Mouse (Mus musculus) lung, embryonic 16.5 days (tissue): ENCODE measurements at regions not wholly inside any gene's neighbourhood (a gene's known extent, or its start where the extent isn't known, plus 50 kb on each side); places are given as distances from the start of the nearest gene placed in this dataset.

Experiments
- ATAC-seq: fragments of 200-750 bp; cut with Nextera tagmentation; 2 replicates; pipeline ENCODE4 v1.8.0; 2017; ENCODE audit warnings: low read depth, mild to moderate bottlenecking, moderate library complexity
- H3K27ac ChIP-seq: fragments of 300-500 bp; sonication (generic); 2 replicates; pipeline ENCODE4 v1.5.1; 2014; ENCODE audit warnings: mild to moderate bottlenecking, control low read depth, low read length
- H3K27me3 ChIP-seq: fragments of 300-500 bp; sonication (generic); 2 replicates; pipeline ENCODE4 v1.6.1; 2014; ENCODE audit warnings: low read depth, low read length, mixed read lengths; ENCODE audit not compliant: control insufficient read depth, insufficient read depth
- H3K36me3 ChIP-seq: fragments of 300-500 bp; sonication (generic); 2 replicates; pipeline ENCODE4 v1.6.1; 2014; ENCODE audit warnings: low read length; ENCODE audit not compliant: control insufficient read depth, insufficient read depth
- H3K4me1 ChIP-seq: fragments of 300-500 bp; sonication (generic); replicated peaks from 2 replicates; pipeline ENCODE4 v1.6.1; 2014; ENCODE audit warnings: low read length, mixed read lengths; ENCODE audit not compliant: control insufficient read depth, insufficient read depth
- H3K4me2 ChIP-seq: fragments of 300-500 bp; sonication (generic); 2 replicates; pipeline ENCODE4 v1.6.1; 2014; ENCODE audit warnings: low read depth, low read length, control low read depth
- H3K4me3 ChIP-seq: fragments of 300-500 bp; sonication (generic); 2 replicates; pipeline ENCODE4 v1.5.1; 2014; ENCODE audit warnings: mild to moderate bottlenecking, low read length, control low read depth
- H3K9ac ChIP-seq: fragments of 300-500 bp; sonication (generic); 2 replicates; pipeline ENCODE4 v1.6.1; 2014; ENCODE audit warnings: low read length, control low read depth
- H3K9me3 ChIP-seq: fragments of 300-500 bp; sonication (generic); 2 replicates; pipeline ENCODE4 v1.6.1; 2016; ENCODE audit warnings: low read length; ENCODE audit not compliant: control insufficient read depth
- WGBS: fragments of 180-500 bp; shearing (Covaris S2); extraction: QIAGEN DNeasy Blood & Tissue Kit; methylation state at CpG from one replicate; pipeline ENCODE4 v1.1.7; 2014; 5-methylcytosine and 5-hydroxymethylcytosine counted together

DNA sequence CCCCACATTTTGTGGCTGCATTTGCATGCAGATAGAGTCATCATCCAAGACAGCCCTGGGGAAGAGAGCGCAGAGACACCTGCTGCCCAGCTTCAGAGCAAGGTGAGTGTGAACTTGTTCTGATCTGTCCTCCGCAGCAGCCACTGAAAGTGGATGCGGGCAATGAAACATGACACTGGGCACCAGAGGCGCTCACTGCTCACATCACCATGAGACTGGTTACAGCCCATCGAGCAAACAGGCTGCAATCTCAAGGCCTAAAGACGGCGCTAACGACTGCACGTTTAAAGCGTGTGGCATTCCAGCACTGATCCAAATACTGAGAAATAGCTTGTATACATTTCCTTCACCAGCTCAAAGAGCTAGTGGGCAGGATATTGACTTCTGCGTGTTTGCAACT lies 65.8 kb downstream of the Barhl2 start:
- no peaks in the 10 kb centered on the region for H3K9me3 ChIP-seq
- no peak overlapping the region for H3K9ac ChIP-seq
- no peaks in the 10 kb centered on the region for H3K36me3 ChIP-seq
- no peak for ATAC-seq
- no peaks in the 10 kb centered on the region for H3K4me1 ChIP-seq
- no peaks in the 10 kb centered on the region for H3K27me3 ChIP-seq
- 68% methylated on average over 11 of the region's 11 CpGs for WGBS
- no peak overlapping the region for H3K4me3 ChIP-seq
- H3K27ac ChIP-seq, result no peak overlapping the region
- H3K4me2 ChIP-seq, result no peak overlapping the region

DNA sequence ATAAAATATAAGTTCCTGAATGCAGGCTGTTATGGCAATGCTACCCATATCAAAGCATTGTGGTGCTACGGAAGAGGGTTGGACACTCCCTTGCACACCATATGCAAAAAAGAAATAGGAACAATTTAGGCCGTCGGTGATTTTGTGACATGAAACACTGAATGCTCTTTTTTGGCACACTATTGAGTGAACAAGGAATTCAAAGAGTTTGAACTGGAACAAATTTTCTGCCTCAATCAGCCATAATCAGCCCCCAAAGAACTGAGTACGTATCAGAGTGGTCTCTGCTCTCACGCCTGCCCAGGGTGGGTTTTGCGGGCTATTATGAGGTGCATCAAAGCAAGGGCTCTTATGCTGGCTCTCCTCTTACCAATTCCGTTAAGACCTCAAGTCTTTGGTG lies 71.3 kb downstream of the Barhl2 start:
- Histone ChIP-seq H3K4me2 (no peak overlapping the region), H3K4me1 (no peaks in the 10 kb centered on the region), H3K27ac (no peak overlapping the region), H3K27me3 (no peaks in the 10 kb centered on the region), H3K9me3 (no peaks in the 10 kb centered on the region), H3K4me3 (no peak overlapping the region), H3K9ac (no peak overlapping the region), H3K36me3 (no peaks in the 10 kb centered on the region)
- 73% methylated on average over 7 of the region's 7 CpGs for WGBS
- no peak for ATAC-seq

DNA sequence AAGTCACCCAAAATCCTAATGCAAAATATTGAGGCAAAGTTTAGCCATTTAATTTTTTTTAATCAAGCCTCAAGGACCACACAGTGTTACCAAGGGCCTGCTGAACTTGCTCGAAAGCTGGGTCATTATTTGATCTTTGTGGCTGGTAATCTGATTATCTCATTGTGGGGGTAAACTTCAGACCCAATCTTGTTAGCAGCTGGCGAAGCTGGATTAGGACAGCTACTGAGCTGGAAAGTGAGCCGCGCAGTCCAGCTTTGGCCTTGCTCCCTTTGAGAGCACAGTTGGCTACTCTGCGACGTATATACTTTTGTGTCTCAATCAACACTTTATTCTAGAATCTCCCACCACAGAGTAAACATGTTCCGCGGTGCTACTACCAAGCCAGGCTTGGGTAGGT lies 72.1 kb downstream of the Barhl2 start:
- WGBS, result 59% methylated on average over 8 of the region's 8 CpGs
- ATAC-seq, result no peak
- Histone ChIP-seq H3K4me1 (no peaks in the 10 kb centered on the region), H3K9ac (no peak overlapping the region), H3K4me2 (no peak overlapping the region), H3K9me3 (no peaks in the 10 kb centered on the region), H3K27me3 (no peaks in the 10 kb centered on the region), H3K36me3 (no peaks in the 10 kb centered on the region), H3K27ac (no peak overlapping the region), H3K4me3 (no peak overlapping the region)

DNA sequence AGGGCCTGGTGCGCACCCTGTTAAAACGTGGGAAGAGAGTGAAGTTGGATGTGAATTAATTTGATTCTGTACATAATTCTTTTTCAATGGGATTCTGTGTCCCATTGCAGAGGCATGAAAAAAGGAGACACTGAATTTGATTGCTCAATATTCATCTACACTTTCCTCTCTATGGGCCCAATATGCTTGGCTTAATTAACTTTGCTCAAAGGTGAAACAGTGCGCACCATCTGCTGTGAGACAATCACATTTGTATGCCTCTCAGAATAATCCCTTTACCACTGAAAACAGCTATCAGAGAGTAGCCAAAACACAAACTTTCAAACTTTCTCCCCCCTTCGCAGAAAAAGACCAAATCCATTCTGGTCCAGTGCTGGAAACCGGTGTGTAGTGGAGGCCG lies 72.7 kb downstream of the Barhl2 start:
- Histone ChIP-seq H3K27ac (no peak overlapping the region), H3K9me3 (no peaks in the 10 kb centered on the region), H3K4me1 (no peaks in the 10 kb centered on the region), H3K36me3 (no peaks in the 10 kb centered on the region), H3K4me2 (no peak overlapping the region), H3K4me3 (no peak overlapping the region), H3K27me3 (no peaks in the 10 kb centered on the region), H3K9ac (no peak overlapping the region)
- ATAC-seq, result no peak
- 71% methylated on average over 6 of the region's 6 CpGs for WGBS

DNA sequence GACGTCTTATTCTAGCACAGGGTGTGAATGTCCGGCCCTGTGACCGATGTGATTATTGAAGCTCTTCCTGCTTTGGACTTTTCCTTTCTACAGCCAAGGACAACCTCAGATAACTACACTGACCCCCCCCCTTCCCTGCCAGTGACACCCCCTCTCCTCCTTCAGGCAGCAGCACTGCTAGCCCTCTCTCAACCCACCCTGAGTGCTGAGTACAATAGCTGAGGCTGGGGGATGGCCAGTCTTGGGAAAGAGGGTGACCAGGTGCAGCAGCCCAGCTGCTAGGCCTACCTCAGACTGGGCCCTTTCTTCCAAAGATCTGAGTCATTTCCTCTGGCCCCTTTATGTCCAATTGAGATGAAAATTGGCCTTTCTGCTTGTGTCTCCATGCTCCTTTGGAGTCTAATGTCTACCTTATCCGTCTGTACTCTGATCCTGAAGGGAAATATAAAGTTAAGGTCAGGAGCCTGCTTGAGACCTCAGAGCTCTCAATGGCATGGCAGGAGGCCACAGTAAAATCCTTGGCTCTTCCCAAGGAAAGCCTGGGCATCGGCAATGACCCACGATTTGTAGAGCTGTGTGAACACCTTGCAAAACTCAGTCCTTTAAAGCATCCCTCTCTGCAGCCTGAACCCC lies 73.7 kb downstream of the Barhl2 start:
- Histone ChIP-seq H3K4me1 (no peaks in the 10 kb centered on the region), H3K27me3 (no peaks in the 10 kb centered on the region), H3K36me3 (no peaks in the 10 kb centered on the region), H3K9me3 (no peaks in the 10 kb centered on the region), H3K4me2 (no peak overlapping the region), H3K9ac (no peak overlapping the region), H3K4me3 (no peak overlapping the region), H3K27ac (no peak overlapping the region)
- 55% methylated on average over 6 of the region's 6 CpGs for WGBS
- 0 out of 2 replicates have a peak, but pooled peaks have one; percentile 15 for ATAC-seq

DNA sequence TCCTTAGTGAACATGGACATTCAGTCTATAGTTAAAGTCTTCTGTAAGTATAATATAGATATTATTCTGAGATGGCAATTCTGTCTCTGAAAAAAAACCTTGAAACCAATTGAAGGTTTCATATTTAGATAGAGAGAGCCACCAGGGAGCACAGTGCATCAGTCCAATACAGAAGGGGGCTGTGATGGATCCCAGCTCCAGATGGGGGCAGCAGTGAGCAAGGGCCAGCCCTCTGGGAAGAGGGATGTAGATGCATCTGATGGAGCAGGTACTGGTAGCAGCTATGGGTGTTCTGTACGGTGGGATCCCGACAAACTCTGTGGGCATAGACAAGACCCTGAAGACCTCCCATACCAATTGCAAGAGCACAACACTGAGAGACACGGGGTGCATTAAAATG lies 76.0 kb downstream of the Barhl2 start:
- H3K4me2 ChIP-seq, result no peak overlapping the region
- no peaks in the 10 kb centered on the region for H3K9me3 ChIP-seq
- no peaks in the 10 kb centered on the region for H3K36me3 ChIP-seq
- H3K27me3 ChIP-seq, result no peaks in the 10 kb centered on the region
- no peak overlapping the region for H3K9ac ChIP-seq
- no peak overlapping the region for H3K4me3 ChIP-seq
- H3K27ac ChIP-seq, result no peak overlapping the region
- ATAC-seq, result no peak
- 91% methylated on average over 3 of the region's 3 CpGs for WGBS
- H3K4me1 ChIP-seq, result no peaks in the 10 kb centered on the region

DNA sequence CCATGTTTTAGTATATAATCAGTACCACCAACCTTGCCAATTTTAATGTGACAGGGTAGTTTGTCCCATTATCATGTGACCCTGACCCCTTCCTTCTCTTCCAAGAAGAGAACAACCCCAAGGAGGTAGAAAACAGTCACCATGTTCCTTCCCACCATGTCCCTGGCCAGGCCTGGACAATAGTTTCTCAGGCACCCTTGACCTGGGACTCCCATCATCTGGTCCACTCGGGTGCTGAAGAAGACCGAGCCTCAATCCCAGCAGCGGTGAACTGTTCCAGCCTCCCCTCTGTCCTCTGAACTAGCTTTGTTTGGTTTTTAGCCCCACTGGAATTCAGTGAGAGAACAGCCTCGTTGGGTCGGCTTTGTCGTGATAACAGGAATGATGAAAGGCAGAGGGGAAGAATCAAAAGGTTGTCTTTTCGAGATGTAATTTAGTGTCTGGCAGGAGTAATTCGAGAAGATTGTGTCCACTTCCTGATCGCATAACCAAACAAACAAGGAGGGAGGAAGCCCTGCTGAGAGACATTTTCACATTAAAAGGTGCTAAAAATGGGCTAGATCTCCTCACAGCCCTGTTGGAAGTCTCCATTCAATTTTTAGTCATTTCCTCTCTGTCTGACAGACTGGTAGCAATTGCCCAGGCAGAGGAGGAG lies 77.2 kb downstream of the Barhl2 start:
- Histone ChIP-seq H3K36me3 (no peaks in the 10 kb centered on the region), H3K4me1 (no peaks in the 10 kb centered on the region), H3K27ac (no peak overlapping the region), H3K4me3 (no peak overlapping the region), H3K9ac (no peak overlapping the region), H3K27me3 (no peaks in the 10 kb centered on the region), H3K9me3 (no peaks in the 10 kb centered on the region), H3K4me2 (no peak overlapping the region)
- 10% methylated on average over 9 of the region's 9 CpGs for WGBS
- ATAC-seq, result no peak

DNA sequence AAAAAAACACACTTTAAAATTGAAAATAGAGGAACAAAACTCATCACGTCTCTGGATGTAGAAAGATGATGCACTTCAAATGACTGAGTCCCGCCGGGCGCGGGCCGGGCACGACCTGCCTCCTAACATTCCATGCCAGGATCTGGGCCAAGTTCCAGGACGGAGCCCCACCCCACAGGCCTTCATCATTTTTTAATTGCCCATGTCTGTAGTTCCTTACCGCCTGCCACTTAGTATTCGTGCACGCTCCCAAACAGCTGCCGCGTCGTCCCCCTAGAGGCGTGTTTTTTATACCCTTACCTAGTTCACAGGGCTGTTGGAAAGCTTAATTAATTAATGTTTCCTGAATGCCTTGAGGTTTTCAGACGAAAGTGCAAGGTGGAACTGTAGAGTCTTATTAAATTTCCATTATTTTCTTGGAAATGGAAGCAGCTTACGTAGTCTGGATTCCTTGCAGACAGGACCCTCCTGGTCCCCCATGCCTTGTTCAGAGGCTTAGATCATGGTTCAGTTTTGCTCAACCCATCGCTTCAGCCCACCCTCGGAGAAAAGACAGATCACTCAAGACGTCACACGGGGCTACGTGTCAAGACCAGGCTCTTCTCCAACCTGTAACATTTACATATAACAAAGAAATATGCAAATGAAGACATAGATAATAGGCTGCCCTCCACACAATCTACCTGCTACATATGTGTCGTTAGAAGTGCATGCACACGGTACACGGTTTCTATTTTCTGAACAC lies 81.0 kb downstream of the Barhl2 start:
- Histone ChIP-seq H3K27me3 (no peaks in the 10 kb centered on the region), H3K4me1 (no peaks in the 10 kb centered on the region), H3K4me3 (no peak overlapping the region), H3K9ac (no peak overlapping the region), H3K4me2 (no peak overlapping the region), H3K9me3 (no peaks in the 10 kb centered on the region), H3K27ac (no peak overlapping the region), H3K36me3 (no peaks in the 10 kb centered on the region)
- WGBS, result 86% methylated on average over 25 of the region's 25 CpGs
- no peak for ATAC-seq

DNA sequence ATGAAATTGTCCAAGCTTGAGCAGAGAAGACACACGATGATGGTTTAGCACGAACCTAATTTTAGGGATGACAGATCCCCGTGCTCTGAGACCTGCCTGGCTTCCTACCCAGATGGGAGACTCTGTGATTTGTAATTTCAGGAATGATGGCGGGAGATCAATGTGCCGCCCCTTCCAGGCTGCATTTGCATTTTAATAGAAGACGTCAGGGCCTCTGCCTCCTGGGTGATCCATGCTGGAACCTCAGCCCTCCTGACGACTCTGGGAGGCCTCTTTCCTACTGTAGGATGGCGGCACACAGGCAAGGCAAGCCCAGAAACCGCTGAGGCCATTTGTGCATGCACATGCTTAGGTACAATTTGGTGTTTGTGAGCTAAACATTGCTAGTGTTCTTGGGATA lies 90.1 kb downstream of the Barhl2 start:
- Histone ChIP-seq H3K4me1 (no peaks in the 10 kb centered on the region), H3K9me3 (no peaks in the 10 kb centered on the region), H3K4me3 (no peak overlapping the region), H3K27me3 (no peaks in the 10 kb centered on the region), H3K9ac (no peak overlapping the region), H3K27ac (no peak overlapping the region), H3K4me2 (no peak overlapping the region), H3K36me3 (no peaks in the 10 kb centered on the region)
- ATAC-seq, result no peak
- 41% methylated on average over 9 of the region's 9 CpGs for WGBS
